ENCODE assay signal across 22 mouse cellular contexts in genomic region chr3:119763772-119764171, GRCm38 (mm10). TPM values are rescaled to one million over a fixed set of nuclear protein-coding genes. Genes with fewer than 3 reads are reported as not detected.
DNase-seq lines count a peak whose midpoint lies in the region; ATAC-seq lines count a peak whose summit lies in the region.
"Had no signal": no experiment of that assay in that cellular context is flagged by ENCODE, and none has a peak within 500 bp of the region (broad histone marks: within the 10 kb centered on the region; RNA-seq: fewer than 3 reads in every experiment).

No protein-coding gene starts in this region.

- no peaks in the 10 kb centered on the region for H3K27me3 ChIP-seq in midbrain, embryonic 10.5 days (ENCODE audit: low read depth, poor library complexity, severe bottlenecking)
- H3K27me3 ChIP-seq: embryonic facial prominence, embryonic 13.5 days; embryonic facial prominence, embryonic 15.5 days; forebrain, embryonic 12.5 days had no signal

- peaks cover 9% of the 10 kb centered on the region for H3K9me3 ChIP-seq in midbrain, embryonic 10.5 days (replicated peaks)
- H3K9me3 ChIP-seq: embryonic facial prominence, embryonic 15.5 days; forebrain, embryonic 12.5 days had no signal

- peaks cover 47% of the 10 kb centered on the region for H3K36me3 ChIP-seq in midbrain, embryonic 10.5 days

- H3K4me1 ChIP-seq in midbrain, embryonic 10.5 days = no peaks in the 10 kb centered on the region
- H3K4me1 ChIP-seq: embryonic facial prominence, embryonic 13.5 days; embryonic facial prominence, embryonic 15.5 days; forebrain, embryonic 10.5 days; forebrain, embryonic 12.5 days had no signal

- peak; percentile 52 for DNase-seq in MEL-GATA-1-ER (ENCODE audit: extremely low read depth, low read depth)
- DNase-seq in midbrain, embryonic 10.5 days (ENCODE audit: low spot score) = no peak
- DNase-seq in thymus, postnatal 36 days = no peak
- no peak for DNase-seq in embryo, embryonic 10.5 days (ENCODE audit: low spot score)
- DNase-seq: adrenal gland, adult 2 months; adrenal gland, postnatal 10 days; adrenal gland, postnatal 25 days; cerebellum, adult 11 months; cerebellum, adult 18-20 months; cerebellum, adult 8-10 months; cerebellum, adult 9-11 months; cerebellum, postnatal 14 days; cerebellum, postnatal 36 days; embryo, embryonic 11 days had no signal

- H3K4me3 ChIP-seq in midbrain, embryonic 10.5 days = no peak overlapping the region
- H3K4me3 ChIP-seq: embryonic facial prominence, embryonic 13.5 days; embryonic facial prominence, embryonic 15.5 days; erythroblast, embryonic 14.5 days; forebrain, embryonic 10.5 days; forebrain, embryonic 12.5 days had no signal

- H3K27ac ChIP-seq in midbrain, embryonic 10.5 days (replicated peaks) = no peak overlapping the region
- H3K27ac ChIP-seq: embryonic facial prominence, embryonic 13.5 days; embryonic facial prominence, embryonic 15.5 days; forebrain, embryonic 10.5 days; forebrain, embryonic 12.5 days had no signal

- ATAC-seq in megakaryocyte progenitor cell, adult 5-6 weeks (replicated peaks; ENCODE audit: poor library complexity) = peak; percentile 21
- ATAC-seq: forebrain, embryonic 14.5 days; forebrain, embryonic 16.5 days had no signal

- WGBS in midbrain, embryonic 10.5 days = 99% methylated on average over 2 of the region's 2 CpGs

RNA-seq across cellular contexts. Expression of gene Ptbp2, which starts 20.5 kb away (rescaled TPM):
- total RNA-seq in megakaryocyte progenitor cell, adult 5-6 weeks (2015) = 53.7 and 92.0 TPM in 2 replicates
- total RNA-seq in megakaryocyte progenitor cell, adult 5-6 weeks (2017) = 44.4 and 55.0 TPM in 2 replicates
- 223 and 267 TPM in 2 replicates for polyA plus RNA-seq in midbrain, embryonic 10.5 days (2016; fragmentation: Nextera tagmentation; extraction: Ambion mirVana)
